Mouse (Mus musculus) myocyte (in vitro differentiated cells): ENCODE data around the gene Spock1.

Experiments
- CEBPB ChIP-seq: IDR thresholded peaks from 2 replicates; pipeline ENCODE4 v1.6.1; 2011; ENCODE audit warnings: mild to moderate bottlenecking, moderate library complexity; ENCODE audit not compliant: poor library complexity, insufficient read depth, severe bottlenecking
- E2F4 ChIP-seq: IDR thresholded peaks from one replicate; pipeline ENCODE4 v1.6.1; 2011; ENCODE audit warnings: mild to moderate bottlenecking, control low read depth, moderate library complexity; ENCODE audit not compliant: insufficient read depth
- MAX ChIP-seq: IDR thresholded peaks from one replicate; pipeline ENCODE4 v1.6.1; 2011; ENCODE audit warnings: low read depth, mild to moderate bottlenecking, control low read depth
- MYOG ChIP-seq, 3 experiments: IDR thresholded peaks; one replicate each; pipeline ENCODE4 v1.6.1; 2011; ENCODE audit warnings: control low read depth in 2 of 3, low read depth in 2 of 3, mild to moderate bottlenecking in 2 of 3; ENCODE audit not compliant: insufficient read length in 2 of 3, control insufficient read depth in 1 of 3, insufficient read depth in 1 of 3
- POLR2A ChIP-seq: IDR thresholded peaks from one replicate; pipeline ENCODE4 v1.6.1; 2011; ENCODE audit warnings: low read depth, mild to moderate bottlenecking, control low read depth, moderate library complexity; ENCODE audit not compliant: insufficient read length
- REST ChIP-seq: IDR thresholded peaks from one replicate; pipeline ENCODE4 v1.6.1; 2011; ENCODE audit warnings: mild to moderate bottlenecking, control low read depth, moderate library complexity; ENCODE audit not compliant: insufficient read depth, insufficient read length
- SRF ChIP-seq: IDR thresholded peaks from one replicate; pipeline ENCODE4 v1.6.1; 2011; ENCODE audit warnings: low read depth; ENCODE audit not compliant: control insufficient read depth, insufficient read length
- TCF12 ChIP-seq: IDR thresholded peaks from one replicate; pipeline ENCODE4 v1.6.1; 2011; ENCODE audit warnings: mild to moderate bottlenecking, control low read depth; ENCODE audit not compliant: poor library complexity, insufficient read depth, severe bottlenecking
- USF1 ChIP-seq: IDR thresholded peaks from one replicate; pipeline ENCODE4 v1.6.1; 2011; ENCODE audit warnings: low read depth, mild to moderate bottlenecking, control low read depth, moderate library complexity

- no peak for TF ChIP-seq POLR2A
- no peak for TF ChIP-seq MAX
- TF ChIP-seq TCF12: no peak
- TF ChIP-seq MYOG (IDR thresholded peaks at IDR 0.05; ENCODE audit: control insufficient read depth in 1 of 3, insufficient read depth in 1 of 3, insufficient read length in 2 of 3, low read depth in 2 of 3): no peak
- no peak for TF ChIP-seq CEBPB
- no peak for TF ChIP-seq E2F4
- TF ChIP-seq USF1: no peak
- TF ChIP-seq SRF: no peak
- TF ChIP-seq REST: no peak
Observed at GRCm38 (mm10) chr13:57494838-57495237, 413.3 kb downstream of the Spock1 start.
